Mouse (Mus musculus): ENCODE results near the gene Igf1r. TPM values are rescaled to one million over a fixed set of nuclear protein-coding genes. Genes with fewer than 3 reads are reported as not detected.

Igf1r gene
- polyA plus RNA-seq, 1 experiment from 2014 or later = 21.0 TPM

DNA sequence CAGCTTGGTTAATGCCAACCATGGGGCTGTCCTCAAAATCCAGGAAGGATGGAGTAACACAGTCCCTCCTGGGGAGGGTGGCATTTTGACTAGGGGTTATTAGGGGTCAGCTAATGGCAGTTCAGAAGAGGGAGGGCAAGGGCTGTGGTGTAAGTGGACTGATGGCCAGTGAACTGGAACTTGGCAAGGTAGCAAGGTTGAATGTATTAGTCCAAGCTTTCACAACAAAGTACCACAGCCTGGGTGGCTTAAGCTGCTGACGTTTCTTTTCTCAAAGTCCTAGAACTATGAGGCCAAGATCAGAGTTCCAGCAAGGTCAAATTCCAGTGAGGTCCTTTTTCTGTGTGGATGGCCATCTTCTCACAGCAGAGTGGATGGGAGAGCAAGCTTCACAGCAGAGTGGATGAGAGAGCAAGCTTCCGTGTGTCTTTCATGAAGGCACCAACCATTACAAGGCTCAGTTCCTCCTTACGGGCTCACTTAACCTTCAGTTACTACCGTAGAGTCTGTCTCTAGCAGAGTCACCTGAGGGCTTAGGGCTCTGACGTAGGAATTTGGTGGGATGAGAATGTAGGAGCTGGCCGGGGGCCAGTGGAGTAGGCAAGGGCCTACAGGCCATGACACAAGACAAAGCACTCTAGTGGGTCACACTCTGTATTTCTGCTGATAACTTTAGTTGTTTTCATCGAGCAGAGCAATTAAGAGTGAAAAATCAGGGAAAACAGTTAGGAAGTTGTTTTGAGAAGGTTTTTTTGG lies 144.6 kb downstream of the Igf1r start:
- 97% methylated on average over 7 of the region's 7 CpGs for WGBS
- Histone ChIP-seq H3K9me3 (ENCODE audit: control insufficient read depth, low read length) (no peaks in the 10 kb centered on the region), H3K36me3 (replicated peaks; ENCODE audit: control insufficient read depth, insufficient read depth) (no peaks in the 10 kb centered on the region), H3K4me2 (replicated peaks) (no peak overlapping the region), H3K9ac (no peak overlapping the region), H3K27me3 (ENCODE audit: control insufficient read depth, insufficient read depth, low read length) (no peaks in the 10 kb centered on the region), H3K4me1 (replicated peaks; ENCODE audit: control insufficient read depth, insufficient read depth, low read length) (0 out of 2 replicates have a peak, but pooled peaks cover 7% of the 10 kb centered on the region), H3K27ac (no peak overlapping the region), H3K4me3 (replicated peaks; ENCODE audit: low read length) (no peak overlapping the region)
- DNase-seq (ENCODE audit: low spot score) (no peak), ATAC-seq (ENCODE audit: low FRiP score) (no peak)

DNA sequence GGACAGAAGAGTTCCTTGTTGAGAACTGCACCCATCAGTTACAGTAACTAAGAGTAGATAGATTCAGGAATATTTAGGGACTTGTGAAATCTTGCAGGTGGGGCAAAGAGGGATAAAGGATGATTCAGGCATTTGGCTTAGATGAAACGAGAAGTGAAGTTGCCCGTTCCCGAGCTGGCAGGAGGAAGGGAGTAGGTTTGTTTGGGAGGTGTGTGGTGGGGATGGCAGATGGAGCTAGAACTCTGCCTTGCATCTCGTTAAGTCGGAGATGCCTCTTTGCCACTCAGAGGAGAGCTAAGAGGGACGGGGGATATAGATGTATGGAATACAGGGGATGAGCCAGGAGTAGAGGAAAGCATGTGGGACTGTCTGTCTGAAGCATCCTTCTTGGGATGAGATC lies 145.5 kb downstream of the Igf1r start:
- H3K4me3 ChIP-seq (replicated peaks; ENCODE audit: low read length) = no peak overlapping the region
- H3K27ac ChIP-seq = no peak overlapping the region
- ATAC-seq (ENCODE audit: low FRiP score) = no peak
- H3K36me3 ChIP-seq (replicated peaks; ENCODE audit: control insufficient read depth, insufficient read depth) = no peaks in the 10 kb centered on the region
- 94% methylated on average over 6 of the region's 6 CpGs for WGBS
- no peak overlapping the region for H3K4me2 ChIP-seq (replicated peaks)
- no peaks in the 10 kb centered on the region for H3K27me3 ChIP-seq (ENCODE audit: control insufficient read depth, insufficient read depth, low read length)
- H3K9me3 ChIP-seq (ENCODE audit: control insufficient read depth, low read length) = no peaks in the 10 kb centered on the region
- DNase-seq (ENCODE audit: low spot score) = no peak
- peaks cover 7% of the 10 kb centered on the region; the same call in 1 of the 2 replicates for H3K4me1 ChIP-seq (replicated peaks; ENCODE audit: control insufficient read depth, insufficient read depth, low read length)
- no peak overlapping the region for H3K9ac ChIP-seq

- H3K4me3 ChIP-seq (replicated peaks; ENCODE audit: low read length) = no peak overlapping the region
- H3K9ac ChIP-seq = no peak overlapping the region
- H3K4me2 ChIP-seq (replicated peaks) = no peak overlapping the region
- H3K4me1 ChIP-seq (replicated peaks; ENCODE audit: control insufficient read depth, insufficient read depth, low read length) = peaks cover 14% of the 10 kb centered on the region; the same call in 1 of the 2 replicates
- 86% methylated on average over 10 of the region's 10 CpGs for WGBS
- H3K36me3 ChIP-seq (replicated peaks; ENCODE audit: control insufficient read depth, insufficient read depth) = no peaks in the 10 kb centered on the region
- ATAC-seq (ENCODE audit: low FRiP score) (no peak), DNase-seq (ENCODE audit: low spot score) (no peak)
- no peaks in the 10 kb centered on the region for H3K27me3 ChIP-seq (ENCODE audit: control insufficient read depth, insufficient read depth, low read length)
- H3K9me3 ChIP-seq (ENCODE audit: control insufficient read depth, low read length) = no peaks in the 10 kb centered on the region
- H3K27ac ChIP-seq = no peak overlapping the region
Measured at GRCm38 (mm10) chr7:68100388-68100787, 147.8 kb downstream of the Igf1r start.

DNA sequence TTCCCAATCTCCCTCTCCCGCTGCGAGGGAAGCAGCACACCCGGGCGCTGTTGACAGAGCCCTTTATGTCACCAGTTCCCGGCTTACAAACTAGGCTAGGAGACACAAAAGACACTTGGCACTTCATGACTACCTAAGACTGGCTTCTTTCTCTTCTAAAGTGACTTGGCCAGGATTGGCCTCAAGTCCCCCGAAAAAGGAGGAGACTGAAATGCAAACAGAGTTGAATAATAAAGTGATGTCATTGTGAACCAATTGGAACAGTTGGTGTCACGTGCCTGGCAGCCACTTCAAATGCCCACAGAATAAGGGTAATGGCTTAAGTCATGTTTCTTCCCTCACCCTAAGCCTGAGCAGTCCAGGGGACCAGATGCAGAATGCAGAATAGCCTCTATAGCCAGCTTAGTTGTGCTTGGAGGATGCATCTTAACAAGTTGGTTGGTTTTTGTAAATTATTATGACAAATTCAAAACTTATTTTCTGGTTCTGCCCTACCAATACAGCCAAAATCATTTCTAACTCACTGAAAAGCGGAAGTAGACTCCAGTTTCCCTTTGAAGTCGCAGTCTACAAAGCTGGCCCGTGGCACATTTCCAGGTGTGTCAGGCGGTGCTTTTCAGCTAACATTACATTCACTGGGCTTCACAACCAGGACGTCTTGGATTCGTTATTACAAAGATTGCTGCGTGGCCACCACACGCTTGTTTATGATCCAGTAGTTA lies 150.0 kb downstream of the Igf1r start:
- no peak overlapping the region for H3K4me2 ChIP-seq (replicated peaks)

DNA sequence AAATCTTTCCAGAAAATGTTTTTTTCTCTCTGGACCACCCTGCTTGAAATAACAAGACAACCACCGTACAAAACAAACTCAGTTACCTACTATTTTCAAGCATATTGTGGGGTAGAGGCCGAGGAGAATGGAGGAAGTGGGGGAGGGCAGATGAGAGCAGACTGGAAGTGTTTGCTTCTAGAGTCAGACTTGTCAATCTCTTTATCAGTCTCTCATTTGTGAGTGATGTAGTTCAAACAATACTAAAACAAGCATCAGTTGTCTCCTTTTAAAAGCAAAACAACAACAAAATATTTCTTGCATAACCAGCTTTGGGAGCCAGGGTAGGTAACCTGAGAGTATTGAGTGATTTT lies 150.5 kb downstream of the Igf1r start:
- no peak for ATAC-seq (ENCODE audit: low FRiP score)
- H3K27ac ChIP-seq = no peak overlapping the region
- no peaks in the 10 kb centered on the region for H3K27me3 ChIP-seq (ENCODE audit: control insufficient read depth, insufficient read depth, low read length)
- no peak overlapping the region for H3K4me2 ChIP-seq (replicated peaks)
- DNase-seq (ENCODE audit: low spot score) = no peak
- no peak overlapping the region for H3K4me3 ChIP-seq (replicated peaks; ENCODE audit: low read length)
- no peak overlapping the region for H3K9ac ChIP-seq
- no peaks in the 10 kb centered on the region for H3K9me3 ChIP-seq (ENCODE audit: control insufficient read depth, low read length)
- WGBS = 64% methylated on average over 2 of the region's 2 CpGs
- peaks cover 18% of the 10 kb centered on the region; the same call in 1 of the 2 replicates for H3K4me1 ChIP-seq (replicated peaks; ENCODE audit: control insufficient read depth, insufficient read depth, low read length)
- no peaks in the 10 kb centered on the region for H3K36me3 ChIP-seq (replicated peaks; ENCODE audit: control insufficient read depth, insufficient read depth)

More for the DNA sequence above, 150.0 kb downstream of the Igf1r start:
- no peaks in the 10 kb centered on the region for H3K27me3 ChIP-seq (ENCODE audit: control insufficient read depth, insufficient read depth, low read length)
- H3K4me1 ChIP-seq (replicated peaks; ENCODE audit: control insufficient read depth, insufficient read depth, low read length) = peaks cover 18% of the 10 kb centered on the region; the same call in 1 of the 2 replicates
- no peaks in the 10 kb centered on the region for H3K9me3 ChIP-seq (ENCODE audit: control insufficient read depth, low read length)
- DNase-seq (ENCODE audit: low spot score) (peak; percentile 37), ATAC-seq (ENCODE audit: low FRiP score) (peak; percentile 86)
- no peaks in the 10 kb centered on the region for H3K36me3 ChIP-seq (replicated peaks; ENCODE audit: control insufficient read depth, insufficient read depth)
- H3K9ac ChIP-seq = no peak overlapping the region
- 65% methylated on average over 15 of the region's 15 CpGs for whole genome bisulfite sequencing
- H3K27ac ChIP-seq = no peak overlapping the region
- no peak overlapping the region for H3K4me3 ChIP-seq (replicated peaks; ENCODE audit: low read length)

DNA sequence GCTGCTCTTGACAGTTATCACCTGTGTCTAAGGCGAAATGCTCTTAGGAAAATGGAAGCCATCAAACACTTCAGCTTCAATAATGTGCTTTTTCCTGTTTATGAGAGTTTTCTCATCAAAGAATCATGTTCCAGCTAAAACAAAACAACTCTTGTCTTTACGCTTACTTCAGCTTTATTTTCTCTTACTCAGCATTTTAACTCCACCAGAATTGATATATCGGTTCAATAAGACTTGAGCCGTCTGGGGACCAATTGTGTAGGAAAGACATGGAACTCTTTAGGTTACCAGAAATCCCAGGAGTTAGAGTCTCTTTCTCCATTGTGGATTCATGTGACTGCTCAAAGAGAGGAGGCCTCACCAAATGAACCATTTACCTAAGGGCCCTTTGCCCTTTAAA lies 158.9 kb downstream of the Igf1r start:
- Histone ChIP-seq H3K4me3 (replicated peaks; ENCODE audit: low read length) (no peak overlapping the region), H3K4me2 (replicated peaks) (no peak overlapping the region), H3K4me1 (replicated peaks; ENCODE audit: control insufficient read depth, insufficient read depth, low read length) (no peaks in the 10 kb centered on the region), H3K9ac (no peak overlapping the region), H3K36me3 (replicated peaks; ENCODE audit: control insufficient read depth, insufficient read depth) (no peaks in the 10 kb centered on the region), H3K27me3 (ENCODE audit: control insufficient read depth, insufficient read depth, low read length) (no peaks in the 10 kb centered on the region), H3K27ac (no peak overlapping the region), H3K9me3 (ENCODE audit: control insufficient read depth, low read length) (no peaks in the 10 kb centered on the region)
- ATAC-seq (ENCODE audit: low FRiP score) (no peak), DNase-seq (ENCODE audit: low spot score) (no peak)
- 93% methylated on average over 4 of the region's 4 CpGs for WGBS

GRCm38 (mm10) chr7:68112582-68112981 lies 160.0 kb downstream of the Igf1r start:
- WGBS = 91% methylated on average over 8 of the region's 8 CpGs

GRCm38 (mm10) chr7:68114364-68114763 lies 161.7 kb downstream of the Igf1r start:
- no peak overlapping the region for H3K4me2 ChIP-seq (replicated peaks)
- H3K9me3 ChIP-seq (ENCODE audit: control insufficient read depth, low read length) = no peaks in the 10 kb centered on the region
- H3K4me3 ChIP-seq (replicated peaks; ENCODE audit: low read length) = no peak overlapping the region
- H3K27ac ChIP-seq = no peak overlapping the region
- ATAC-seq (ENCODE audit: low FRiP score) = no peak
- 81% methylated on average over 5 of the region's 5 CpGs for WGBS
- no peak overlapping the region for H3K9ac ChIP-seq
- H3K27me3 ChIP-seq (ENCODE audit: control insufficient read depth, insufficient read depth, low read length) = no peaks in the 10 kb centered on the region
- no peak for DNase-seq (ENCODE audit: low spot score)
- H3K36me3 ChIP-seq (replicated peaks; ENCODE audit: control insufficient read depth, insufficient read depth) = no peaks in the 10 kb centered on the region
- H3K4me1 ChIP-seq (replicated peaks; ENCODE audit: control insufficient read depth, insufficient read depth, low read length) = 0 out of 2 replicates have a peak, but pooled peaks cover 6% of the 10 kb centered on the region

More at GRCm38 (mm10) chr7:68112582-68112981, 160.0 kb downstream of the Igf1r start:
- H3K4me3 ChIP-seq (replicated peaks; ENCODE audit: low read length) = no peak overlapping the region
- H3K9me3 ChIP-seq (ENCODE audit: control insufficient read depth, low read length) = no peaks in the 10 kb centered on the region
- no peak overlapping the region for H3K27ac ChIP-seq
- DNase-seq (ENCODE audit: low spot score) (no peak), ATAC-seq (ENCODE audit: low FRiP score) (no peak)
- H3K36me3 ChIP-seq (replicated peaks; ENCODE audit: control insufficient read depth, insufficient read depth) = no peaks in the 10 kb centered on the region
- H3K27me3 ChIP-seq (ENCODE audit: control insufficient read depth, insufficient read depth, low read length) = no peaks in the 10 kb centered on the region
- H3K4me2 ChIP-seq (replicated peaks) = no peak overlapping the region
- H3K9ac ChIP-seq = no peak overlapping the region
- H3K4me1 ChIP-seq (replicated peaks; ENCODE audit: control insufficient read depth, insufficient read depth, low read length) = no peaks in the 10 kb centered on the region

GRCm38 (mm10) chr7:68114983-68115715 lies 162.5 kb downstream of the Igf1r start:
- no peak overlapping the region for H3K27ac ChIP-seq
- ATAC-seq (ENCODE audit: low FRiP score) (no peak), DNase-seq (ENCODE audit: low spot score) (no peak)
- H3K9me3 ChIP-seq (ENCODE audit: control insufficient read depth, low read length) = no peaks in the 10 kb centered on the region
- H3K27me3 ChIP-seq (ENCODE audit: control insufficient read depth, insufficient read depth, low read length) = no peaks in the 10 kb centered on the region
- 0 out of 2 replicates have a peak, but pooled peaks cover 6% of the 10 kb centered on the region for H3K4me1 ChIP-seq (replicated peaks; ENCODE audit: control insufficient read depth, insufficient read depth, low read length)
- no peak overlapping the region for H3K4me3 ChIP-seq (replicated peaks; ENCODE audit: low read length)
- 82% methylated on average over 21 of the region's 21 CpGs for WGBS
- H3K36me3 ChIP-seq (replicated peaks; ENCODE audit: control insufficient read depth, insufficient read depth) = no peaks in the 10 kb centered on the region
- no peak overlapping the region for H3K4me2 ChIP-seq (replicated peaks)
- no peak overlapping the region for H3K9ac ChIP-seq
